Mouse (Mus musculus): ENCODE measurements at regions not wholly inside any gene's neighbourhood (a gene's known extent, or its start where the extent isn't known, plus 50 kb on each side); places are given as distances from the start of the nearest gene placed in this dataset.

- no peak for DNase-seq (ENCODE audit: low spot score in 2 of 2)
Observed at GRCm38 (mm10) chr5:132675261-132675660, 132.1 kb upstream of the Auts2 start.

GRCm38 (mm10) chr5:132673599-132674305 is 130.6 kb upstream of the Auts2 start:
- DNase-seq (ENCODE audit: low spot score in 2 of 2), result no peak

- no peak for DNase-seq (ENCODE audit: low spot score in 2 of 2)
Observed at GRCm38 (mm10) chr5:132671496-132671895, 128.4 kb upstream of the Auts2 start.

- no peak for DNase-seq (ENCODE audit: low spot score in 2 of 2)
Observed at GRCm38 (mm10) chr5:132667316-132667715, 124.2 kb upstream of the Auts2 start.

GRCm38 (mm10) chr5:132661266-132661665 is 118.1 kb upstream of the Auts2 start:
- no peak for DNase-seq (ENCODE audit: low spot score in 2 of 2)

GRCm38 (mm10) chr5:132660036-132660435 is 116.9 kb upstream of the Auts2 start:
- DNase-seq (ENCODE audit: low spot score in 2 of 2), result no peak

GRCm38 (mm10) chr5:132654382-132654781 is 111.2 kb upstream of the Auts2 start:
- no peak for DNase-seq (ENCODE audit: low spot score in 2 of 2)

GRCm38 (mm10) chr5:132653694-132654300 is 110.7 kb upstream of the Auts2 start:
- DNase-seq (ENCODE audit: low spot score in 2 of 2), result no peak

GRCm38 (mm10) chr5:132652201-132652600 is 109.1 kb upstream of the Auts2 start:
- DNase-seq (ENCODE audit: low spot score in 2 of 2), result no peak

GRCm38 (mm10) chr5:132649771-132650170 is 106.6 kb upstream of the Auts2 start:
- no peak for DNase-seq (ENCODE audit: low spot score in 2 of 2)

- DNase-seq (ENCODE audit: low spot score in 2 of 2), result no peak
Observed at GRCm38 (mm10) chr5:132648751-132649150, 105.6 kb upstream of the Auts2 start.

GRCm38 (mm10) chr5:132644646-132645172 is 101.6 kb upstream of the Auts2 start:
- no peak for DNase-seq (ENCODE audit: low spot score in 2 of 2)

- no peak for DNase-seq (ENCODE audit: low spot score in 2 of 2)
Observed at GRCm38 (mm10) chr5:132643270-132643669, 100.1 kb upstream of the Auts2 start.

GRCm38 (mm10) chr5:132633198-132633884 is 90.2 kb upstream of the Auts2 start:
- DNase-seq (ENCODE audit: low spot score in 2 of 2), result no peak

- no peak for DNase-seq (ENCODE audit: low spot score in 2 of 2)
Observed at GRCm38 (mm10) chr5:132621751-132622150, 78.6 kb upstream of the Auts2 start.

- no peak for DNase-seq (ENCODE audit: low spot score in 2 of 2)
Observed at GRCm38 (mm10) chr5:132617241-132617640, 74.1 kb upstream of the Auts2 start.

- no peak for DNase-seq (ENCODE audit: low spot score in 2 of 2)
Observed at GRCm38 (mm10) chr5:132609251-132609650, 66.1 kb upstream of the Auts2 start.

GRCm38 (mm10) chr5:132606216-132606615 is 63.1 kb upstream of the Auts2 start:
- no peak for DNase-seq (ENCODE audit: low spot score in 2 of 2)

- no peak for DNase-seq (ENCODE audit: low spot score in 2 of 2)
Observed at GRCm38 (mm10) chr5:132594796-132595195, 51.7 kb upstream of the Auts2 start.
